Mouse (Mus musculus) intestine, embryonic 16.5 days (tissue): ENCODE measurements around the gene Pde2a. TPM values are rescaled to one million over a fixed set of nuclear protein-coding genes. Genes with fewer than 3 reads are reported as not detected.

Source experiments
- ATAC-seq: fragments of 200-750 bp; cut with Nextera tagmentation; 2 replicates; pipeline ENCODE4 v1.8.0; 2017; ENCODE audit warnings: moderate TSS enrichment, moderate library complexity
- H3K27ac ChIP-seq: fragments of 300-500 bp; sonication (generic); 2 replicates; pipeline ENCODE4 v1.5.1; 2014; ENCODE audit warnings: mild to moderate bottlenecking, low read length
- H3K27me3 ChIP-seq: fragments of 300-500 bp; sonication (generic); replicated peaks from 2 replicates; pipeline ENCODE4 v1.6.1; 2014; ENCODE audit warnings: low read length, control low read depth, mixed read lengths; ENCODE audit not compliant: control insufficient read depth, insufficient read depth
- H3K36me3 ChIP-seq: fragments of 300-500 bp; sonication (generic); 2 replicates; pipeline ENCODE4 v1.6.1; 2014; ENCODE audit warnings: low read length, control low read depth; ENCODE audit not compliant: control insufficient read depth, insufficient read depth
- H3K4me1 ChIP-seq: fragments of 300-500 bp; sonication (generic); 2 replicates; pipeline ENCODE4 v1.6.1; 2014; ENCODE audit warnings: low read length, control low read depth, mixed read lengths; ENCODE audit not compliant: control insufficient read depth, insufficient read depth
- H3K4me2 ChIP-seq: fragments of 300-500 bp; sonication (generic); 2 replicates; pipeline ENCODE4 v1.6.1; 2014; ENCODE audit warnings: low read depth, low read length, control low read depth
- H3K4me3 ChIP-seq: fragments of 300-500 bp; sonication (generic); 2 replicates; pipeline ENCODE4 v1.5.1; 2014; ENCODE audit warnings: mild to moderate bottlenecking, low read length
- H3K9ac ChIP-seq: fragments of 300-500 bp; sonication (generic); 2 replicates; pipeline ENCODE4 v1.6.1; 2014; ENCODE audit warnings: low read depth, low read length
- H3K9me3 ChIP-seq: fragments of 300-500 bp; sonication (generic); 2 replicates; pipeline ENCODE4 v1.6.1; 2016; ENCODE audit warnings: low read length, control low read depth; ENCODE audit not compliant: control insufficient read depth
- WGBS: fragments of 180-500 bp; shearing (Covaris S2); extraction: QIAGEN DNeasy Blood & Tissue Kit; methylation state at CpG from one replicate; pipeline ENCODE4 v1.1.7; 2014; 5-methylcytosine and 5-hydroxymethylcytosine counted together
- polyA plus RNA-seq: library from polyadenylated mRNA; unstranded; fragments of >200 nt; fragmentation: Nextera tagmentation; extraction: Ambion mirVana; gene quantifications from 2 replicates; pipeline ENCODE4 v1.2.1, GENCODE M21; 2015

Gene Pde2a
- polyA plus RNA-seq, 1 experiment from 2014 or later = 23.0 TPM

- H3K27me3 ChIP-seq = no peaks in the 10 kb centered on the region
- H3K27ac ChIP-seq = no peak overlapping the region
- no peaks in the 10 kb centered on the region for H3K36me3 ChIP-seq
- no peak overlapping the region for H3K4me2 ChIP-seq
- no peak for ATAC-seq
- peaks cover 25% of the 10 kb centered on the region for H3K4me1 ChIP-seq
- H3K4me3 ChIP-seq = no peak overlapping the region
- no peaks in the 10 kb centered on the region for H3K9me3 ChIP-seq
- 83% methylated on average over 11 of the region's 11 CpGs for whole genome bisulfite sequencing
- no peak overlapping the region for H3K9ac ChIP-seq
These were observed 40.1 kb downstream of the Pde2a start for GRCm38 (mm10) chr7:101461571-101461970.

DNA sequence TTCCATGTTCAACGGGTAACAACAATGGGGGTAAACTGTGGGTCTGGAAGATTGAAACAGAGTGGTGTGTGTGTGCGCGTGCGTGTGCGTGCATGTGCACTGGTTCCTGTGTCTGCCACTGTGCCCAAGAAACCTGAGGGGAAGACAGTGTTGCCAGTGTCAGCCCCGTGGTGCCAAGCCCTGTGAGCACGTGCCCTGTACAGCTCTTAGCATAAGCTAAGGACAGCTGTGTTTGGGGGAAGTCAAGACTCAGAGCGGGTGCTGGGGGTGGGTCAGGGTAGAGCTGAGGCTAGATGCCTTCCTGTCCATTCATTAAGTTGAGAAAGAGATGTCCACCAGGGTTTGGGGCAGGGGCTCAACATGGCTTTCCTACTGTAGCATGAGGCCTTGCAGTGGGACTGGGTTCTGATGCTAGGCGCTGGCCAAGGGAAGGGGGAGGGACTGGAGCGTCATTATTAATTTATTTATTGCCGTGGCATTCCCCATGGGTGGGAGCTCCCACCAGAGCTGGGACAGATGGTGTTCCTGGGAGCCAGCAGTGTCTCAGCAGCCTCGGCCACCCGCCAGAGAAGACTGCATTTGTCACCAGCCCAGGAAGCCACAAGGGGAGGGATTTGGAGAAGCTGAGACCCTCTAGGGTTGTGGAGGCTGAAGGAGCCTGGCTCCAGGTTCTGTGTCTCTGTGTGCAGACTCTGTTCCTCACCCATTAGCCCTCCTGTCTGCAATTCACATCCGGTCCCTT lies 41.0 kb downstream of the Pde2a start:
- 0 out of 2 replicates have a peak, but pooled peaks have one; percentile 14 for ATAC-seq
- H3K36me3 ChIP-seq = no peaks in the 10 kb centered on the region
- H3K9me3 ChIP-seq = no peaks in the 10 kb centered on the region
- no peak overlapping the region for H3K27ac ChIP-seq
- H3K27me3 ChIP-seq = no peaks in the 10 kb centered on the region
- H3K4me1 ChIP-seq = peaks cover 25% of the 10 kb centered on the region
- H3K4me3 ChIP-seq = no peak overlapping the region
- WGBS = 70% methylated on average over 14 of the region's 14 CpGs
- no peak overlapping the region for H3K9ac ChIP-seq
- no peak overlapping the region for H3K4me2 ChIP-seq

DNA sequence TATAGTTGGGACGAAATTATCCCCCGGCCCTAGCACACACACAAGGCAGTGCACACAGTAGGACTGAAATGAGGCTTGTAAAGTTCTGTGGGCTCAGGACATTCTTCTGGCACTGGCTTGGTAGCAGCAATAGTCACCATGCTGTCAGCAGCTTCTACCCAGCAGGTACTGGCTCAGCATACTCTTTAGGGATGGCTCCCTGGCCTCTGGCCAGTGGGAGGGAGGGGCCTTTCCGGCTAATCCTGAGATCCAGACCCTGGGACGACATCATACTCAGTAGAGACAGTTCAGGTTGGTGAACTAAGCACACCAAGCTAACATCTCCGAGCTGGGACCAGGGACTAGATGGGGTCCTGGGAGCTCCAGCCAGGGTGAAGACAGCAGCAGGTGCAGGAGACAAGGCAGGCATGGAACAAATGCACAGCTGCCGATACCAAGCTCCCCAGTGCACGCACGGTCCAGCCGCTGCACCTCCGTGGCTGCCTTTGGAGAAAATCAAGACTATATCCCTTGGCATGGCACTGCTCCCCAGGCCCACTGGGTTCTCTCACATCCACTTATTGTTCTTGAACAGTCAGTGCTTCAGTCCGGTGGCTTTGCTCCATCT lies 42.3 kb downstream of the Pde2a start:
- no peaks in the 10 kb centered on the region for H3K36me3 ChIP-seq
- peaks cover 24% of the 10 kb centered on the region for H3K4me1 ChIP-seq
- no peak for ATAC-seq
- no peaks in the 10 kb centered on the region for H3K27me3 ChIP-seq
- WGBS = 73% methylated on average over 11 of the region's 11 CpGs
- H3K27ac ChIP-seq = no peak overlapping the region
- H3K9me3 ChIP-seq = no peaks in the 10 kb centered on the region
- no peak overlapping the region for H3K9ac ChIP-seq
- H3K4me2 ChIP-seq = no peak overlapping the region
- no peak overlapping the region for H3K4me3 ChIP-seq

GRCm38 (mm10) chr7:101464927-101465326 lies 43.4 kb downstream of the Pde2a start:
- no peak for ATAC-seq
- Histone ChIP-seq H3K27ac (0 out of 2 replicates have a peak overlapping the region, but pooled peaks have one; percentile 47), H3K4me3 (no peak overlapping the region)

DNA sequence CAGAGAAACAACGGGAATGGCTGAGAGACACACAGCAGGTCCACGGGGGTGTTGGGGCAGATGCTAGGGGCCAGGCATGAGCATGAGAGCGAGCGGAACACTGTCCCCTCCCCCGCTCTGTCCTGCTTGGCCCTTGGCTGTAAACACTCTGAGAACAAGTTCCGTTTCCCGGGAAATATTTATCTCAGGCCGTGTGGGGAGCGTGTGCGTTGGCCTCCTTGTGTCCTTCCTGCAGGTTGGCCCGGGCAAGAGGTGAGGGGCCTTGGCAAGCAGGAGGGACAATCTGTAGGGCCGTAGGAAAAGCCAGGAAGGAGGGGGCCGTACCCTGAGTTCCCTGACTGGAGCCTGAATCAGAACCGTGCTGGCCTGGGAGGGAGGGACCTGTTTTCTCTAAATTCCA lies 43.9 kb downstream of the Pde2a start:
- no peak overlapping the region for H3K4me2 ChIP-seq
- no peak overlapping the region for H3K9ac ChIP-seq
- no peak overlapping the region for H3K4me3 ChIP-seq
- H3K4me1 ChIP-seq = peaks cover 18% of the 10 kb centered on the region
- no peaks in the 10 kb centered on the region for H3K27me3 ChIP-seq
- no peaks in the 10 kb centered on the region for H3K9me3 ChIP-seq
- 19% methylated on average over 14 of the region's 14 CpGs for WGBS
- H3K36me3 ChIP-seq = no peaks in the 10 kb centered on the region
- peak overlapping the region; percentile 53 for H3K27ac ChIP-seq
- peak; percentile 66 for ATAC-seq

More at GRCm38 (mm10) chr7:101464927-101465326, 43.4 kb downstream of the Pde2a start:
- no peak overlapping the region for H3K4me2 ChIP-seq
- no peaks in the 10 kb centered on the region for H3K27me3 ChIP-seq
- no peaks in the 10 kb centered on the region for H3K9me3 ChIP-seq
- H3K4me1 ChIP-seq = peaks cover 20% of the 10 kb centered on the region
- H3K9ac ChIP-seq = no peak overlapping the region
- H3K36me3 ChIP-seq = no peaks in the 10 kb centered on the region
- 62% methylated on average over 4 of the region's 4 CpGs for WGBS

DNA sequence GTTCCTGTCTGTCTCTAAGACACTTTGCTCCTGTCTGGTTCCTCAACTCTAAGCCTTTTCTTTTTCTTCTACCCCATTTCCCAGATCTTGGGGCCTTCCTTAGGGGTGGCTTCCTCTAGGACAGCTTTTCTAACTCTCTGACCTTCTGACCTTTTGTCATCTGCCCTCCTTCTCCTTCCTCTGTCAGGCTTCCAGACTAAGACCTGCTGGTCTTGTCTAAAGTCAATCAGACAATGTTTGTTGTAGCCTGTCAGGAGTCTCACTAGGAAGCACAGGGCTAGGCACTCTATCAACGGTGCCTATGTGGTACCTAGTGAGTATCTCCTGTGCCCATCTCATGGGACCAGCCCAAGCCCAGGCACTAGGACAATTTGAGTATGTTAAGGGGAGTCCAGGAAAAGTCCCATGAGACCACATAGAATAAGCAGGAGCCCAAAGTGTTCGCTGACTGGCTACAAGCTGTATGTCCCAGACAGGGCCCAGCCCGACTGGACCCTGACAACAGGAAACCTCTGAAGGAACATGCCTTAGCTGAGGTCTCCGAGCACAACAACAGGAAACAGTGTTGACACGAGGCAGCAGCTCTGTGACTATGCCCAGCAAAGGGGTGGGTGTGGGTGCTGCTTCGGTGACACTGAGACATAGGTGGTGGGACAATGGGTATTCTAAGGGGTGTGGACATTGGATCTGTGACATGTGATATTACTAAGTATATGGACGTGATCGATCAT lies 44.5 kb downstream of the Pde2a start:
- no peak overlapping the region for H3K4me2 ChIP-seq
- H3K27me3 ChIP-seq = no peaks in the 10 kb centered on the region
- peaks cover 12% of the 10 kb centered on the region for H3K4me1 ChIP-seq
- ATAC-seq = peak; percentile 27; the same call in 1 of the 2 replicates
- H3K36me3 ChIP-seq = no peaks in the 10 kb centered on the region
- peak overlapping the region; percentile 53 for H3K27ac ChIP-seq
- no peaks in the 10 kb centered on the region for H3K9me3 ChIP-seq
- no peak overlapping the region for H3K9ac ChIP-seq
- H3K4me3 ChIP-seq = no peak overlapping the region
- 81% methylated on average over 8 of the region's 8 CpGs for WGBS

DNA sequence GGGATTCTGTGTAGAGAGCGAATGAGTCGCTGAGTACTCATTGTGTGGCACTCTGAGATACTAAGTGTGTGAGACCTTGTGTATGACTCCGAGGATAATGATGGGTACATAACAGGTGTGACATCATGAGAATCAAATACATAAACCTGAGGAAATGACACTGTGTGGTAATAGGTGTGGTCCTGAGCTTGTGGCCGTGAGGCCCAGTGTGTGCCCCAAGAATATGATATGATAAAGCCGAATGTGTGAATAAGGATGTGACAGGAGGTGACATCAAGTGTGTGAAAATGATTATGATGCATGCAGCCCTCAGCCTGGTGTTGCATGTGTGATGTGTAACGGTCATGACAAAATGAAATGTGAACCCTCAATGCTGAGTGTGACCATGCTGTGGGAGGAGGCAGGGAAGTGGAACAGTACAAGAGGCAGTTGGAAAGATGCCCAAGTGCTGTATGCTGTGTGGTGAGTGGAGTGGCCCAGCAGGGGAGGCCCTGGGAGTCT lies 45.1 kb downstream of the Pde2a start:
- no peak overlapping the region for H3K4me3 ChIP-seq
- no peak overlapping the region for H3K4me2 ChIP-seq
- H3K9ac ChIP-seq = no peak overlapping the region
- WGBS = 84% methylated on average over 6 of the region's 6 CpGs
- no peaks in the 10 kb centered on the region for H3K36me3 ChIP-seq
- peaks cover 12% of the 10 kb centered on the region for H3K4me1 ChIP-seq
- no peak for ATAC-seq
- H3K9me3 ChIP-seq = no peaks in the 10 kb centered on the region
- no peak overlapping the region for H3K27ac ChIP-seq
- H3K27me3 ChIP-seq = no peaks in the 10 kb centered on the region

GRCm38 (mm10) chr7:101471423-101471822 lies 49.9 kb downstream of the Pde2a start:
- Histone ChIP-seq H3K4me2 (no peak overlapping the region), H3K4me1 (peaks cover 14% of the 10 kb centered on the region; the same call in 1 of the 2 replicates), H3K27ac (no peak overlapping the region), H3K27me3 (no peaks in the 10 kb centered on the region), H3K4me3 (no peak overlapping the region), H3K36me3 (no peaks in the 10 kb centered on the region), H3K9ac (no peak overlapping the region), H3K9me3 (no peaks in the 10 kb centered on the region)
- no peak for ATAC-seq
- WGBS = 85% methylated on average over 2 of the region's 2 CpGs

GRCm38 (mm10) chr7:101471968-101472480 lies 50.5 kb downstream of the Pde2a start:
- no peak for ATAC-seq
- WGBS = 67% methylated on average over 3 of the region's 3 CpGs
- peak overlapping the region; percentile 34; the same call in 1 of the 2 replicates for H3K27ac ChIP-seq
- no peaks in the 10 kb centered on the region for H3K27me3 ChIP-seq
- no peak overlapping the region for H3K9ac ChIP-seq
- no peak overlapping the region for H3K4me3 ChIP-seq
- H3K4me2 ChIP-seq = no peak overlapping the region
- peaks cover 14% of the 10 kb centered on the region; the same call in 1 of the 2 replicates for H3K4me1 ChIP-seq
- no peaks in the 10 kb centered on the region for H3K36me3 ChIP-seq
- H3K9me3 ChIP-seq = no peaks in the 10 kb centered on the region
